Mouse (Mus musculus) limb, embryonic 10.5 days (tissue): ENCODE measurements around the gene Pdia3. TPM values are rescaled to one million over a fixed set of nuclear protein-coding genes. Genes with fewer than 3 reads are reported as not detected.
"Not testable (repeated sequence)": the region's sequence is repeated elsewhere in the genome, so short reads cannot be mapped to it uniquely, and the experiment has no call there.

Experiments
- DNase-seq: peaks from one replicate; pipeline ENCODE4 v3.0.0-alpha.2; 2017; ENCODE audit warnings: low spot score
- H3K27ac ChIP-seq: fragments of 300-500 bp; sonication (generic); 2 replicates; pipeline ENCODE4 v1.5.1; 2016; ENCODE audit warnings: mild to moderate bottlenecking
- H3K27me3 ChIP-seq: fragments of 300-500 bp; sonication (generic); 2 replicates; pipeline ENCODE4 v1.6.1; 2016; ENCODE audit warnings: low read depth, mild to moderate bottlenecking; ENCODE audit not compliant: poor library complexity, severe bottlenecking
- H3K36me3 ChIP-seq: fragments of 300-500 bp; sonication (generic); 2 replicates; pipeline ENCODE4 v1.6.1; 2016; ENCODE audit warnings: mild to moderate bottlenecking, moderate library complexity
- H3K4me1 ChIP-seq: fragments of 300-500 bp; sonication (generic); 2 replicates; pipeline ENCODE4 v1.6.1; 2016
- H3K4me3 ChIP-seq: fragments of 300-500 bp; sonication (generic); 2 replicates; pipeline ENCODE4 v1.5.1; 2016; ENCODE audit warnings: mild to moderate bottlenecking, moderate library complexity
- H3K9me3 ChIP-seq: fragments of 300-500 bp; sonication (generic); replicated peaks from 2 replicates; pipeline ENCODE4 v1.6.1; 2016; ENCODE audit warnings: mild to moderate bottlenecking
- WGBS: fragments of 180-500 bp; shearing (Covaris S2); methylation state at CpG from one replicate; pipeline ENCODE4 v1.1.7; 2016; 5-methylcytosine and 5-hydroxymethylcytosine counted together
- polyA plus RNA-seq: library from polyadenylated mRNA; unstranded; fragments of >200 nt; fragmentation: Nextera tagmentation; extraction: Ambion mirVana; gene quantifications from 2 replicates; pipeline ENCODE4 v1.2.1, GENCODE M21; 2016

The Pdia3 gene
- 603 and 646 TPM in 2 replicates for polyA plus RNA-seq

DNA sequence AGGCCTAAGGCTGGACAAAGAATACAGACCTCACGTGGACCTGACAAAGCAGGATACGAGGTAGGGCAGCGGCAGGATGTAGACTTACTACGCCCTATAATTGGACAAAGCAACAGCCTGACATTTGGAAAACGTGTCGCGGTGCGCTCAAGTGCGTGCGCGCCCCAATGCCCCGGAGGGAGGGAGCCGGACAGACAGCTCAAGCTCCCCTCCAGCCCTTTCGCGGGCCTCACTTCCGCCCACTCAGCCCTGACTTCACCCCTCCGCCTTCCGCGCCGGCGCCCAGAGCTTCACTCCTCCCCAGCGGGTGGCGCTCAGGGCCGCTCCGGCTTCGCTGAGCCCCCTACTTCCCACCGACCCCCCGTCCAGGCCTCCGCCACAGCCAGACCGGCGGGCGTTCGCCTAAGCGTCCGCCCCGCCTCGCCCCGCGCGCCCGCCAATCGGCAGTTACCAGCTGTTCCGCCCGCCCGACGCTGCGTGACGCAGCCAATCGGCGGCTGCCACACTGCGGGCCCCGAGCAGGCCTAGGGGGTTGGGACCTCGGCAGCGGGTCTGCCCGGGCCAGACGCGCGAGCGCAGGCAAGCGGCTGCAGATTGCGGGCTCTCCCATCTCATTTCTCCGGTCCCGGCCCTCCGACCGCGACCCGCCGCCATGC lies at the start of gene Pdia3, which contains the start of gene Catsper2:
Gene Pdia3 (plus strand): TSS at position 389 of the 656 bp plus-strand sequence.
Gene Catsper2 (minus strand): TSS at position 406 of the 656 bp plus-strand sequence.
- peaks cover 20% of the 10 kb centered on the region for H3K4me1 ChIP-seq
- WGBS: under 1% methylated on average over 66 of the region's 68 CpGs
- peaks cover 31% of the 10 kb centered on the region for H3K36me3 ChIP-seq
- no peaks in the 10 kb centered on the region for H3K9me3 ChIP-seq
- peak within 1 kb of the TSS; percentile 98 for H3K27ac ChIP-seq
- no peaks in the 10 kb centered on the region for H3K27me3 ChIP-seq
- H3K4me3 ChIP-seq: peak within 1 kb of the TSS; percentile 88
- DNase-seq: peak; percentile 98

DNA sequence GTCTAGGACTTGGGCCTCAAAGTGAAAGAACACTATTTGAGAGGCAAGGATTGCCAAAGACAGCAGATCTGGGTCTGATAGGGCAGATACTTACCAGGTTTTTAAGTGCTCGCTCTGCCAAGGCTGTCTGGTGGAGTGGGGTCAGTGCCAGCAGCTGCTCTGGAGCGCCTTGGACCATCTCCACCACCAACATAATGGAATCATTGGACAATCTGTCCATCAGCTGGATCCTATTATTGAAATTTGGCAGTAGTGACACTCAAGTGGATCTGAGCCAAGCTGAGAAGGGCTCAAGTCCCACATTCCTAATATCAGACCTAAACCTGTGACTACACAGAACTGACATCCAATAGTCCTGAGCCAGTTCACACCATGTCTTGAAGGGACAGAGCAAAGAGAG lies 44.7 kb upstream of the Pdia3 start:
- no peak for DNase-seq
- 92% methylated on average over 2 of the region's 2 CpGs for whole genome bisulfite sequencing
- H3K36me3 ChIP-seq: no peaks in the 10 kb centered on the region
- H3K27me3 ChIP-seq: no peaks in the 10 kb centered on the region
- no peaks in the 10 kb centered on the region for H3K4me1 ChIP-seq
- no peaks in the 10 kb centered on the region for H3K9me3 ChIP-seq
- H3K27ac ChIP-seq: no peak overlapping the region
- no peak overlapping the region for H3K4me3 ChIP-seq

DNA sequence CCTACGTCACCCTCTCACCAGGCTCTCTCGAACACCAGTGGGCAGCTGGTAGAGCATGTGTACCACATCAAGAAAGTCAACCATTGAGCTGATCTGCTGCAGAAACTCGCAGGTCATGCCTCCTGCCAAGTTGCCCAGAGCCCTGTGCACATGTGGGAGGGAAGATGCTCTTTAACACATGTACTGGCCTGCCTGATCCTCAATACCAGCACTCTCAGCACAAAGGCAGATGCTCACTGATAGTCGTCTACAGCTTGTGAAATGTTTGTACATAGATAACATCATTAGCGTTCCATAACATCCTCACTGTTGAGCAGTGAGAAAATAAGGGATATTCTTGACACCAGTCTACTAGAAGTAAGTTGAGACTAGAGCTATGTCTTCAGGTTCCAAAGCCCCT lies 42.7 kb upstream of the Pdia3 start:
- Histone ChIP-seq H3K9me3 (no peaks in the 10 kb centered on the region), H3K4me3 (no peak overlapping the region), H3K4me1 (no peaks in the 10 kb centered on the region), H3K27ac (no peak overlapping the region), H3K36me3 (no peaks in the 10 kb centered on the region), H3K27me3 (no peaks in the 10 kb centered on the region)
- 87% methylated on average over 5 of the region's 5 CpGs for whole genome bisulfite sequencing
- DNase-seq: no peak

DNA sequence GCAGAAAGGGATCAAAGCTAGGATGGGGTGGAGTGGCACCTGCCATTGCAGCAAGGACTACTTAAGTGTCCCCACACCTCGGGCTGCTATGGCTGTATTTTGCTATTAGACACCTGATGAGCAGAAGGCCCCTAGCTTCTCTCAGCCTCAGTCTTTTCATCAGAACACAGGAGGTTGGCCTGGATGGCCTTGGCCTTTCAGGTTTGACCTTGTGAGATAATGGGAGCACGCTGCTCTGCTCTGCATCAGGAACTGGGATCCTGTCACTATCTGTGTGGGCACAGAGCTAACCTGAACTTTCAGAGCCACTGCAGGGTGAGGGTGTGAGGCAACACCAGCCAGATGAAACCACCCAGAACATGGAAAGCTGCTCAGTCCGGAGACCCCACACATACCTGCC lies 41.3 kb upstream of the Pdia3 start:
- Histone ChIP-seq H3K9me3 (no peaks in the 10 kb centered on the region), H3K36me3 (no peaks in the 10 kb centered on the region), H3K27ac (no peak overlapping the region), H3K4me3 (no peak overlapping the region), H3K4me1 (no peaks in the 10 kb centered on the region), H3K27me3 (no peaks in the 10 kb centered on the region)
- DNase-seq: no peak
- 86% methylated on average over 3 of the region's 3 CpGs for WGBS

DNA sequence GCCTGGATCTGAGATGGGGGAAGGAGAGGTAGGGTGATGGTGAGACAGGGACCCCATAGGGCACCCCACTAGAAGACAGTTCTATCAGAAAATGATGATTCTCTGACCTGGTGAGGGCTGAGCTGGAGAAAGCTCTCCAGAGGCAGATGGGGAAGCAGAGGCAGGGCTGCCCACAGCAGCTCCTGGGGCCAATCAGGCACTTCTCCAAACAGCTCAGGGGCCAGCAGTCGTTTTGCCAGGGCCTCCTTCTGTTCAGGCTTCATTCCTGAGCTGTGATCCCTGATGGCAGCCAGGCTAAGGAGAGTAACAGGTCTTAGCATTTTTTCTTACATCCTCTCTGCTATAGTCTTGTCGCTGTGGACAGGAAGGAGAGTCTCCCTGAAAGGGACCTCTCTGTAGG lies 38.8 kb upstream of the Pdia3 start:
- no peaks in the 10 kb centered on the region for H3K27me3 ChIP-seq
- H3K36me3 ChIP-seq: no peaks in the 10 kb centered on the region
- no peak for DNase-seq
- WGBS: 60% methylated on average over 2 of the region's 2 CpGs
- H3K27ac ChIP-seq: no peak overlapping the region
- 0 out of 2 replicates have a peak, but pooled peaks cover 4% of the 10 kb centered on the region for H3K4me1 ChIP-seq
- no peaks in the 10 kb centered on the region for H3K9me3 ChIP-seq
- no peak overlapping the region for H3K4me3 ChIP-seq

DNA sequence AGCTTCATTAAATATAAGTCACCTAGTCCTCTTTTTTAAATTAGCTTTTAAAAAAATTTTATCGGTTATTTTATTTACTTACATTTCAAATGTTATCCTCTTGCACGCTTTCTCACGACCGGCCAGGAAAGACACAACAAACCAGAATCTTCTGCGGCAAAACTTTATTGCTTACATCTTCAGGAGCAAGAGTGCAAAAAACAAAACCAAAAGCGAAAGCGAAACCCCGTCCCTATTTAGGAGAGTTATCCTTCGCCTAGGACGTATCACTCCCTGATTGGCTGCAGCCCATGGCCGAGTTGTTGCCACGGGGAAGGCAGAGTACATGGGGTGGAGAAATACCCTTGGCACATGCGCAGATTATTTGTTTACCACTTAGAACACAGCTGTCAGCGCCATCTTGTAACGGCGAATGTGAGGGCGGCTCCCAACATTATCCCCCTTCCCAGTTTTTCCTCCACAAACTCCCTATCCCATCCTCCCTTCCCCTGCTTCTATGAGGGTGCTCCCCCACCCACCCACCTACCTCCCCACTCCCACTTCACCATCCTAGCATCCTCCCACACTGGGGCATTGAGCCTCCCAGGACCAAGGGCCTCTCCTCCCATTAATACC lies 26.5 kb upstream of the Pdia3 start, which contains the start of gene Strc:
Gene Strc (minus strand): TSS at position 208 of the 615 bp plus-strand sequence.
- not testable (repeated sequence) for H3K4me1 ChIP-seq, H3K4me3 ChIP-seq, H3K36me3 ChIP-seq, DNase-seq, H3K9me3 ChIP-seq, H3K27ac ChIP-seq, H3K27me3 ChIP-seq
- WGBS: 94% methylated on average over 17 of the region's 17 CpGs

DNA sequence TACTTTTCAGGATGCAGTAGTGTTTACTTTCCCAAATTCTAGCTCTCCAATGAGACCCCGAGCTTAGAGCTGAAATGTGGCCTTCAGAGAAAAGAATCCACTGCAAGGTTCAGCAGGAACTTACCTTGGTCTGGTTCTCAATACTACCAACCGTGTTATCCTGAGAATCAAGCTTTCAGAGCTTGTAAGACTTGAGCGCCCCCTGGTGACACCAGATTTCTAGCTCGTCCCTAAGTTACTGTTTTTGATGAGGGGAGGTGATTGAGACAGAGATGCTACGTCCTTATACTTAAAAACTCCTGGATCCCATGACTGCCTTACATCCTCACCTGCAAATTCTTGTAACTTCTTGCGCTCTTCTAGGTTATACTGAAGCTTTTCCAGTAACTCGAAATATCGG lies 17.0 kb upstream of the Pdia3 start:
- Histone ChIP-seq H3K36me3 (no peaks in the 10 kb centered on the region), H3K9me3 (no peaks in the 10 kb centered on the region), H3K4me3 (no peak overlapping the region), H3K27me3 (no peaks in the 10 kb centered on the region), H3K4me1 (no peaks in the 10 kb centered on the region), H3K27ac (no peak overlapping the region)
- DNase-seq: peak; percentile 83
- WGBS: 20% methylated on average over 8 of the region's 8 CpGs

DNA sequence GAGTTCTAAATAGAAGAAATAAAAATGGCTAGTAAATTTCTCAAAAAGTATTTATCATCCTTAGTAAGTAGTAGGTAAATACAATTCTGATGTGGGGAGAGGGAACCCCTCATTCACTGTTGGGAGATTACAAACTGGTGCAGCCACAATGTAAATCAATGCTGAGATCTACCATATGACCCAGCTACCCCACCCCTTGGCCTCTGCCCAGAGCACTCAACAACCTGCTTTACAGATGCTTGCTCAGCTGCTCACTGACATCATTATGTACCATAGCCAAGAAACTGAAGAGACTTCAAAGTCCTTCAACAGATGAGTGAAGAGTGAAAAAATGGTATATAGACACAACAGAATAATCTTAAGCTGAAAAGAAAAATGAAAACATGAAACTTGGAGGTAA lies 10.3 kb upstream of the Pdia3 start:
- H3K4me1 ChIP-seq: no peaks in the 10 kb centered on the region
- no peaks in the 10 kb centered on the region for H3K9me3 ChIP-seq
- H3K36me3 ChIP-seq: no peaks in the 10 kb centered on the region
- no peak for DNase-seq
- H3K4me3 ChIP-seq: no peak overlapping the region
- no peaks in the 10 kb centered on the region for H3K27me3 ChIP-seq
- no peak overlapping the region for H3K27ac ChIP-seq

DNA sequence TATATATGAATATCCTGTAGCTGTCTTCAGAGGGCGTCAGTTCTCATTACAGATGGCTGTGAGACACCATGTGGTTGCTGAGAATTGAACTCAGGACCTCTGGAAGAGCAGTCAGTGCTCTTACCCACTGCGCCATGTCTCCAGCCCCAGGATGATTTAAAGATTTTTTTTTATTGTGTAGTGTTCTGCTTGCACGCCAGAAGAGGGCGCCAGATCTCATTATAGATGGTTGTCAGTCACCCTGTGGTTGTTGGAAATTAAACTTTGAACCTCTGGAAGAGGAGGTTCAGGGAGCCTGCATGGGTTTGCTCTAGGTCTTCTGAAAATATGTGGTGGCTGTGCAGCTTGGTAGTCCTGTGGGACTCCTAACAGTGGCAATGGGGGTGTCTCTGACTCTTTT lies 5.4 kb upstream of the Pdia3 start:
- Histone ChIP-seq H3K36me3 (no peaks in the 10 kb centered on the region), H3K4me1 (peaks cover 3% of the 10 kb centered on the region), H3K27ac (no peak overlapping the region), H3K9me3 (no peaks in the 10 kb centered on the region), H3K4me3 (no peak overlapping the region), H3K27me3 (no peaks in the 10 kb centered on the region)
- WGBS: 32% methylated on average over 4 of the region's 4 CpGs
- DNase-seq: peak; percentile 58

DNA sequence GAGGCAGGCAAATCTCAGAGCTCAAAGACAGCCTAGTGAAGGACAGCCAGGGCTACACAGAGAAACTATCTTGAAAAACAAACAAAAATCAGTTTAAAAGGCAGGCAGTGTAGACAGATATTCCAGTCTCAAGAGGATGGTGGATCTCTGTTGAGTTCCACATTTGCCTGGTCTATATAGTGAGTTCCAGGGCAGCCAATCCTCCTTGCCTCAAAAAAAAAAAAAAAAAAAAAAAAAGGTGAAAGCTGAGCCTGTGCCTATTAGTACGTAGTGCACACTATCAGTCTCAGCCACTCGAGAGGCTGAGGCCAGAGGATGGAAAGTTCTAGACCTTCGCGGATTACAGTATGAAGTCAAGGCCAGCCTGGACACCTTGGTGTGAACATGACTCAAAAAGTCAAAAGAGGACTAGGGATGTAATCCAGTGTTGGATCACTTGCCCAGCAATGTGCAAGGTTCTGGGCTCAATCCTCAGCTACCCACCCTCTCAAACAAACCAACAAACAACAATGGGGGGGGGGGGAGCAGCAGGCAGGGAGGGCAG lies 660 bp upstream of the Pdia3 start:
- Histone ChIP-seq H3K4me3 (peak overlapping the region; percentile 88), H3K36me3 (peaks cover 25% of the 10 kb centered on the region), H3K27me3 (no peaks in the 10 kb centered on the region), H3K27ac (peak overlapping the region; percentile 98), H3K9me3 (no peaks in the 10 kb centered on the region), H3K4me1 (peaks cover 20% of the 10 kb centered on the region)
- no peak for DNase-seq
- 17% methylated on average over 4 of the region's 4 CpGs for WGBS

DNA sequence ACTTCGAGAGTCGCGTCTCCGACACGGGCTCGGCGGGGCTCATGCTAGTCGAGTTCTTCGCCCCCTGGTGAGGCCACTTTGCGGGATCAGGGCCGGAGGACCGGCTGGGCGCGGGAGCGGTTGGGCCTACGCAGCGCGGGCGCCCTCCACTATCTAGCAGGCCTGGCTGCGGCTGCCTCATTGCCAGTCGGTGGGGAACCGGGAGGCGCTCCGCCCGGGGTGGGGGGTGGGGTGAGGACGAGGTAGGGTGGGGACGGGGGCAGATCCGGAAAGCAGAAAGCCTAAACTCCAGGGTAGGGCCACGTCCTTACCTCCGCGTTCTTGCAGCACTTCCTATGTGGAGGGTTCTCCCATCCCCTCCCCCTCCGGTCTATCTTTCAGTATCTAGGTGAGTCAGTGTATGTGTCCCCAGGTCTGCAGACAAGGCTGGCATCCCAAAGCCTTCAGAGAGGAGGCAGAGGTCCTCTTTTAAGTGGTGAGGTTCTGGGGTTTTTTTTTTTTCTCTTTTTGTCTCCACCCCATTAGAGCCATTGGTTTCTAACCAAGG lies 637 bp downstream of the Pdia3 start:
- Histone ChIP-seq H3K4me1 (peaks cover 20% of the 10 kb centered on the region), H3K27me3 (no peaks in the 10 kb centered on the region), H3K36me3 (peaks cover 38% of the 10 kb centered on the region), H3K27ac (peak overlapping the region; percentile 98), H3K9me3 (no peaks in the 10 kb centered on the region), H3K4me3 (peak overlapping the region; percentile 88)
- under 1% methylated on average over 32 of the region's 32 CpGs for whole genome bisulfite sequencing
- no peak for DNase-seq

DNA sequence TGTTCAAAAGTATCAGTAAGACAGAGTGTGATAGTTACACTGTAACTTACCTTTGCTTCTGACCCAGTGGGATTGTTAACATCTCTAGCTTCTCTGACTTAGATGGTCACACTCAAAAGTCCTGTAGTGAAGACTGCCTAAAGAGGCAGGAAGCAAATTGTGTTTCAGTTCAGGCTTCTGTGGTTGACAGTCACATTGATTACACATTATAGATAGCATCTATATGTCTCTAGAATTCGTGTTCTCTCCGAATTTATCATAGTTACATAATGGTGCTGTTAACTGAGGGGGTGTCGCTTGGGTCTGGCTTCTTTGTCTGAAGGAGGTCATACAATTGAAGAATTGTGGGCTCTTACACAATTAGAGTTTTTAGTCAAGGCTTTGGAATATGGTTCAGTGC lies 1.5 kb downstream of the Pdia3 start:
- H3K4me3 ChIP-seq: peak overlapping the region; percentile 88
- peaks cover 45% of the 10 kb centered on the region for H3K36me3 ChIP-seq
- no peak for DNase-seq
- H3K9me3 ChIP-seq: no peaks in the 10 kb centered on the region
- H3K4me1 ChIP-seq: peaks cover 20% of the 10 kb centered on the region
- no peak overlapping the region for H3K27ac ChIP-seq
- H3K27me3 ChIP-seq: no peaks in the 10 kb centered on the region
- WGBS: 77% methylated on average over 3 of the region's 3 CpGs

DNA sequence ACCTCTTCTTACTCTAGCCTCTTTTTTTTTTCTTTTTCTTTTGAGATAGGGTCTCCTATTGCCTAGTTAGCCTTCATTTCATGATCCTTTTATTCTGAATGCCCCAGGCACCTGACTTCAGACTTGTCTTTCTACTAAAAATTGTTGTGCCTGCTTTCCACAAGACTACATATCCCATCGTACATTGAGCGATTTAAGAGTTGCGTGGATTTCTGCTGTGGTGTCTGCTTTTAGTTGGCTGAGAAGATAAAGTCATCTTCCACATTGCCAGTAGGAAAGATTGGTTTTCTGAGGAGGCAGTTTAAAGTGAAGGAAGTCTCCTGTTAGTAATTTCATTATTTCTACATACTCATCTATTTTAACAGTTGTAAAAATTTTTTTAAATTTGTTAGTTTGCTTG lies 2.0 kb downstream of the Pdia3 start:
- Histone ChIP-seq H3K27me3 (no peaks in the 10 kb centered on the region), H3K4me1 (peaks cover 20% of the 10 kb centered on the region), H3K9me3 (no peaks in the 10 kb centered on the region), H3K36me3 (peaks cover 49% of the 10 kb centered on the region), H3K4me3 (peak overlapping the region; percentile 88), H3K27ac (no peak overlapping the region)
- 92% methylated on average over 3 of the region's 3 CpGs for WGBS
- no peak for DNase-seq
